In the genomic region with DNA sequence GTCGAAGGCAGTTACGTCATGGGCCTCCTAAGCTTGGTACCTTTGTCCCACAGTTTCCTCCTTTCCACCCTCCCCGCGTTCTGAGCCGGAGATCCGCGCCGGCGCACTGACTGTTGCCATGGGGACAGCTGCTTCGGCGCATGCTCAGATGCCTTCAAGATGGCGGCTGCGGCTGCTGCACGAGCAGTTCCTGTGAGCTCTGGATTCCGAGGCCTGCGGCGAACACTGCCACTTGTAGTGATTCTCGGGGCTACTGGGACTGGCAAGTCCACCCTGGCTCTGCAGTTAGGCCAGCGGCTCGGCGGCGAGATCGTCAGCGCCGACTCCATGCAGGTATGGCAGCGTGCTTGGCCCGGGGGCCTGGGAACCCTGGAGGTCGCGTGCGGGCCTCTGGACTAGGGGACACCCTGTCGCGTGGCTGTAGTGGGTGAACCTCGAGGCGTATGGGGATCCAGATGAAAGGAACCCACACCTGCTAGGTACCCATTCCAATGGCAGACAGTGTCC, we compare ENCODE assay signal across 8 mouse cellular contexts. TPM values are rescaled to one million over a fixed set of nuclear protein-coding genes. Genes with fewer than 3 reads are reported as not detected.
DNase-seq lines count a peak whose midpoint lies in the region; ATAC-seq and TF ChIP-seq lines count a peak whose summit lies in the region.

Gene Trit1 (plus strand): TSS at position 147 of the 507 bp plus-strand sequence.

- peak within 1 kb of the TSS; percentile 82 for H3K27ac ChIP-seq in ES-E14 (ENCODE audit: insufficient read depth, low read depth, low read length, poor library complexity, severe bottlenecking)
- peak within 1 kb of the TSS; percentile 98 for H3K27ac ChIP-seq in forebrain, embryonic 15.5 days (replicated peaks)
- H3K27ac ChIP-seq in layer of hippocampus, adult 2 months, result peak within 1 kb of the TSS; percentile 98
- peak within 1 kb of the TSS; percentile 83 for H3K27ac ChIP-seq in lung, embryonic 14.5 days (ENCODE audit: low read depth)
- peak within 1 kb of the TSS; percentile 63 for H3K27ac ChIP-seq in olfactory bulb, adult 2 months (ENCODE audit: insufficient read depth, low read depth, low read length)
- H3K27ac ChIP-seq in thymus, adult 2 months (ENCODE audit: control insufficient read depth, insufficient read depth, low read length), result no peak within 1 kb of the TSS

- peak within 1 kb of the TSS; percentile 98 for H3K9ac ChIP-seq in ES-E14 (ENCODE audit: insufficient read depth, low read depth, low read length, poor library complexity, severe bottlenecking)
- H3K9ac ChIP-seq in forebrain, embryonic 15.5 days (replicated peaks), result peak within 1 kb of the TSS; percentile 90
- peak within 1 kb of the TSS; percentile 91 for H3K9ac ChIP-seq in lung, embryonic 14.5 days

- DNase-seq in ES-E14 (ENCODE audit: low read depth, low spot score), result peak; percentile 92
- peak; percentile 94 for DNase-seq in cerebellum, adult 11-12 months
- peak; percentile 85 for DNase-seq in heart, postnatal 25 days (ENCODE audit: low spot score)
- peak; percentile 95 to 96 for DNase-seq in layer of hippocampus, adult 2 months (ENCODE audit: low spot score in 2 of 2)
- peak; percentile 97 for DNase-seq in lung, embryonic 14.5 days
- peak; percentile 96 for DNase-seq in thymus, adult 2 months

- WGBS in forebrain, embryonic 15.5 days, result under 1% methylated on average over 34 of the region's 34 CpGs
- WGBS in lung, embryonic 14.5 days, result under 1% methylated on average over 34 of the region's 34 CpGs
- WGBS in olfactory bulb, adult 2 months, result under 1% methylated on average over 34 of the region's 34 CpGs
- WGBS in thymus, adult 2 months, result under 1% methylated on average over 34 of the region's 34 CpGs

- ATAC-seq in forebrain, embryonic 15.5 days (replicated peaks), result peak; percentile 88
- peak; percentile 97 for ATAC-seq in lung, embryonic 14.5 days (ENCODE audit: insufficient read depth)

- peaks cover 2% of the 10 kb centered on the region; the same call in 1 of the 2 replicates for H3K36me3 ChIP-seq in ES-E14 (ENCODE audit: control insufficient read depth, insufficient read depth, low read length, poor library complexity, severe bottlenecking)
- H3K36me3 ChIP-seq in forebrain, embryonic 15.5 days, result peaks cover 2% of the 10 kb centered on the region; the same call in 1 of the 2 replicates
- 0 out of 2 replicates have a peak, but pooled peaks cover 3% of the 10 kb centered on the region for H3K36me3 ChIP-seq in lung, embryonic 14.5 days (ENCODE audit: insufficient read depth)
- H3K36me3 ChIP-seq in thymus, adult 2 months (ENCODE audit: control insufficient read depth, insufficient read depth, low read length), result no peaks in the 10 kb centered on the region

- no peak for TF ChIP-seq CTCF in layer of hippocampus, adult 2 months (conservative IDR thresholded peaks at IDR 0.05)
- no peak for TF ChIP-seq CTCF in lung, embryonic 14.5 days (IDR thresholded peaks at IDR 0.05; ENCODE audit: low read depth)
- no peak for TF ChIP-seq CTCF in olfactory bulb, adult 2 months (IDR thresholded peaks at IDR 0.05; ENCODE audit: insufficient read depth, low read depth, low read length)
- peak; percentile 34; the same call in 1 of the 2 replicates for TF ChIP-seq CTCF in thymus, adult 2 months (IDR thresholded peaks at IDR 0.05; ENCODE audit: borderline replicate concordance, control insufficient read depth, extremely low read depth, insufficient read depth, low read length, poor library complexity)

- no peaks in the 10 kb centered on the region for H3K9me3 ChIP-seq in ES-E14 (ENCODE audit: control insufficient read depth, insufficient read depth, low read depth, low read length)
- no peaks in the 10 kb centered on the region for H3K9me3 ChIP-seq in forebrain, embryonic 15.5 days
- H3K9me3 ChIP-seq in lung, embryonic 14.5 days (ENCODE audit: low read depth, low read length), result no peaks in the 10 kb centered on the region

- H3K4me1 ChIP-seq in ES-E14 (ENCODE audit: control insufficient read depth in 2 of 2, insufficient read depth in 2 of 2, low read length in 2 of 2, poor library complexity in 1 of 2), result peaks cover 8 to 18% of the 10 kb centered on the region in 2 experiments; a peak in 3 of 4 replicates
- H3K4me1 ChIP-seq in forebrain, embryonic 15.5 days, result peaks cover 72% of the 10 kb centered on the region
- peaks cover 15% of the 10 kb centered on the region for H3K4me1 ChIP-seq in lung, embryonic 14.5 days (ENCODE audit: insufficient read depth)
- peaks cover 14% of the 10 kb centered on the region for H3K4me1 ChIP-seq in olfactory bulb, adult 2 months (ENCODE audit: control insufficient read depth, insufficient read depth, low read length)
- H3K4me1 ChIP-seq in thymus, adult 2 months (replicated peaks; ENCODE audit: control insufficient read depth, insufficient read depth, low read length), result peaks cover 9% of the 10 kb centered on the region

- H3K4me3 ChIP-seq in ES-E14 (ENCODE audit: insufficient read depth in 1 of 2, low read depth in 1 of 2, low read length in 2 of 2, poor library complexity in 1 of 2, severe bottlenecking in 1 of 2), result peak within 1 kb of the TSS; percentile 94
- H3K4me3 ChIP-seq in forebrain, embryonic 15.5 days, result peak within 1 kb of the TSS; percentile 77
- H3K4me3 ChIP-seq in layer of hippocampus, adult 2 months, result peak within 1 kb of the TSS; percentile 79
- H3K4me3 ChIP-seq in lung, embryonic 14.5 days (ENCODE audit: low read depth, low read length), result peak within 1 kb of the TSS; percentile 92
- H3K4me3 ChIP-seq in olfactory bulb, adult 2 months (ENCODE audit: insufficient read depth, low read depth, low read length), result peak within 1 kb of the TSS; percentile 70
- peak within 1 kb of the TSS; percentile 92 for H3K4me3 ChIP-seq in thymus, adult 2 months (ENCODE audit: control insufficient read depth, insufficient read depth, low read length)

- in situ Hi-C loops in ES-E14 (cut with MboI; ENCODE audit: low sequenced_read_pairs in 2 of 2, unreplicated experiment in 2 of 2), result no loop called here

- H3K4me2 ChIP-seq in forebrain, embryonic 15.5 days (replicated peaks), result peak within 1 kb of the TSS; percentile 55
- H3K4me2 ChIP-seq in lung, embryonic 14.5 days, result peak within 1 kb of the TSS; percentile 96

- no peak; the same call in none of the 2 replicates for TF ChIP-seq POLR2A in olfactory bulb, adult 2 months (IDR thresholded peaks at IDR 0.05; ENCODE audit: insufficient read depth, low read depth, low read length)
- peak; percentile 71 for TF ChIP-seq POLR2A in thymus, adult 2 months (IDR thresholded peaks at IDR 0.05; ENCODE audit: control insufficient read depth, extremely low read depth, insufficient read depth, low read length, poor library complexity)

- no peaks in the 10 kb centered on the region for H3K27me3 ChIP-seq in forebrain, embryonic 15.5 days
- no peaks in the 10 kb centered on the region for H3K27me3 ChIP-seq in lung, embryonic 14.5 days (ENCODE audit: insufficient read depth, low read length)
- H3K27me3 ChIP-seq in thymus, adult 2 months (ENCODE audit: control insufficient read depth, insufficient read depth, low read length), result no peaks in the 10 kb centered on the region

- intact Hi-C loops in heart, postnatal 25 days (cut with DNase I), result no loop called here

TF ChIP-seq in ES-E14, 5 proteins besides CTCF, POLR2A, EP300 and RAD21:
- TF ChIP-seq ZNF384 (IDR thresholded peaks at IDR 0.05; ENCODE audit: low read depth, low read length) (no peak), MAFK (IDR thresholded peaks at IDR 0.05; ENCODE audit: insufficient read depth, low read depth, low read length) (no peak), HCFC1 (IDR thresholded peaks at IDR 0.05; ENCODE audit: borderline replicate concordance, insufficient read depth, low read length) (no peak; the same call in 1 of the 2 replicates), ZC3H11A (IDR thresholded peaks at IDR 0.05; ENCODE audit: borderline replicate concordance, low read depth, low read length) (no peak)
TF ChIP-seq in ES-E14: peak in this region for 0.

RNA-seq across cellular contexts. Expression of gene Trit1, which starts in this region (rescaled TPM):
- 17.1 and 19.1 TPM in 2 replicates for total RNA-seq in ES-E14 (2012; rRNA removed)
- 31.6 and 33.5 TPM in 2 replicates for polyA plus RNA-seq in forebrain, embryonic 15.5 days (2015; fragmentation: Nextera tagmentation; extraction: Ambion mirVana)
- total RNA-seq in heart, postnatal 25 days (2021), result 1 to 10 TPM; 5.4 to 6.4 TPM
- 10 to 100 TPM; 27.5 to 29.4 TPM for total RNA-seq in layer of hippocampus, adult 2 months (2021)
- 16.4 and 20.9 TPM in 2 replicates for polyA plus RNA-seq in lung, embryonic 14.5 days (2014; fragmentation: Nextera tagmentation; extraction: Ambion mirVana)
- polyA plus RNA-seq in olfactory bulb, adult 2 months (2012; ENCODE audit: insufficient read depth, insufficient read length, low replicate concordance, missing spikeins), result not detected in 2 replicates
- polyA plus RNA-seq in thymus, adult 2 months (2012; rRNA removed), result 8.3 and 9.3 TPM in 2 replicates
